Mouse (Mus musculus) spleen, embryonic (tissue): Measurements from ENCODE around the gene Cblb.

ENCODE experiments used
- CTCF ChIA-PET: fragments of 350-600 bp; sonication (Branson Sonifier 250); formaldehyde crosslinking; loops from one replicate; lab custom pipeline; 2022; lab: Charles Lee

Cblb gene

GRCm38 (mm10) chr16:52189103-52189502 is 158.1 kb downstream of the Cblb start:
- CTCF ChIA-PET, result no interaction called here

GRCm38 (mm10) chr16:52190714-52191113 is 159.7 kb downstream of the Cblb start:
- CTCF ChIA-PET, result no interaction called here

DNA sequence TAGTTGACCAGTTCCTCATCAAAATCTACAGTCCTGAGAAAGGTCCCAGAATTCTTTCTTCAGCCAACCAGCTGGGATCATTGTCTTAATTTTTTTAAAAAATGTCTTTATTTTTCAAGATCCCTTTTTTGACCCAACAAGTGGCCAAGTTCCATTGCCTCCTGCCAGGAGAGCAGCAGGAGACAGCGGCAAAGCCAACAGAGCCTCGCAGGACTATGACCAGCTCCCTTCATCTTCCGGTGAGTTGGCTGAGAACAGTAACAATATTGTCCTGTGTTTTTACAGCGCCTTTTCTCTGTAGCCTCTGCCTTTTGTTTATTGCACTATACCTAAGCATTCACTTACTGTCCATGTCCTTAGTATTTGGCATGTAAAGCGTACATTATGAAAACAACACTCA is 163.0 kb downstream of the Cblb start:
- CTCF ChIA-PET, result no interaction called here

DNA sequence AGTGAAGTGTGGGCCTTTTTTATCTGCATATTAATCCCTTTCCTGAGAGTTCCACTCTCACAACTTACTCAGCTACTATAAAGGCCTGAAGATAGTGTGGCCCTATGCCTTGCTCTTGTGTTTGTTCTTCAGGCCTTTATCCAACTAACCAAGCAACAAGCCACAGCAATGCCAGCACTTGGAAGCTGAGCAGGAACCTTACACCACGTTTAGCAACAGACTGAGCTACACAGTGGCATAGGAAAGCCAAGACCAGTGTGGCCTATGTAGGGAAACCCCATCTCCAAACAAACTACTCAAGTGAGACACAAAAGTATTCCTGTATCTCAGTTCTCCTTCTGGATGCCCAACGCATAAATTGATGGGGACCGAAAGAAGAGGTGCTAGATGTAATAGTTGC is 163.8 kb downstream of the Cblb start:
- CTCF ChIA-PET, result no interaction called here

GRCm38 (mm10) chr16:52200107-52200506 is 169.1 kb downstream of the Cblb start:
- CTCF ChIA-PET, result no interaction called here

- CTCF ChIA-PET, result no interaction called here
Measured at GRCm38 (mm10) chr16:52210844-52211606, 180.0 kb downstream of the Cblb start.

GRCm38 (mm10) chr16:52219069-52219468 is 188.0 kb downstream of the Cblb start:
- CTCF ChIA-PET, result no interaction called here

GRCm38 (mm10) chr16:52222896-52223295 is 191.9 kb downstream of the Cblb start:
- CTCF ChIA-PET, result no interaction called here

DNA sequence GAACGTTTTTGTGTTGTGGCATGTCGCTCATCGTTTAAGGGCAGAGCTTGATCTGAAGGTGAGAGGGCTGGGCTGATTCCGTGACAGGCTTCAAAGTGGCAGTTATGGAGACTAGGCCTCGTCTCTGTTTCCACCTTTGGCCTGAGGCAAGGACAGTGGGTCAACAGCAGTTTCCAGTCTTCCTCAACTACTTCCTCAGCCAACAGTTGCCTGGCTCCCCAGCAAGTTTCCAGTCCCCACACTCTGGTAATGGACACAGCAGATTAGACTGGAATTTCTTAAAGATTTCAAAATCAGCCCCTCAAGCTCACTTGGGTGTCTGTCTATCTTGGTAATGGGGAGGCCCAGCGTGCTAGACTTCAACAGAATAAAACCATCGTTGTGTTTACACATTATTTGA is 198.4 kb downstream of the Cblb start:
- CTCF ChIA-PET, result no interaction called here

DNA sequence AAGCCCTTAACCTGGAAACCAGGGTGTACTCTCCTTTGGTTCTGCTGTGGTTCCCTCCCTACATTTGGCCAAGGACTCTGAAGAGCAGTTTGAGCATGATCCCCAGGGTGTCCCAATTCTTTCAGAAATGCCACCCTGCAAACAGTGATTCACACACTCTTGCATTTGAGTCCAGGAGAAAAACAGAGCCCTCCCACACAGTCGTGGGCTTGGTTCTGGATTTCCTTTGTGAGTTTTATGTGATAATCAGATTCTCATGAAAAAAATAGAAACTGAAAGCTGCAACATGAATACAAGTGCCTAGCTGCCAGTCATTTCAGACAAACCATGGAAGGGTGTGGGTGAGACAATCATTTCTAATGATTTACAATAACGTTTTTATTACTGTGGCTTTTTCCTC is 198.9 kb downstream of the Cblb start:
- CTCF ChIA-PET, result no interaction called here

DNA sequence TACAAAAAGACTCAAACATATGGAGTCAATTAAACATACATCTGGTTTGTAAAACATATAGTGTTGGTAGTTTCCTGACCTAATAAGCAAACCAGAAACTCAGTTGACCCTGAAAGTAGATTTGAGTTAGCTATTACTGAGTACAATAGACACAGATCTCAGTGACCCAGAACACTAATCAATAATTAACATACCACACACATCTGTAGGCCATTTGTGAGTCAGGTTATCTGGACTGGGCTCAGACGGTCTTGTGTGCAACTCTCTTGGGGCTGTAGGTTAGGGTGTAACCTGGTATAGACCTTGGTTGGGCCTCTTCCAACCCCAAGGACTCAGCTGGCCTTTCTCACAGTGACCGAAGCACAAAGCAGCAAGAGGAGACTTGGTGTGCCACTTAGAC is 211.1 kb downstream of the Cblb start:
- CTCF ChIA-PET, result no interaction called here

- CTCF ChIA-PET, result no interaction called here
Measured at GRCm38 (mm10) chr16:52243421-52243973, 212.5 kb downstream of the Cblb start.

DNA sequence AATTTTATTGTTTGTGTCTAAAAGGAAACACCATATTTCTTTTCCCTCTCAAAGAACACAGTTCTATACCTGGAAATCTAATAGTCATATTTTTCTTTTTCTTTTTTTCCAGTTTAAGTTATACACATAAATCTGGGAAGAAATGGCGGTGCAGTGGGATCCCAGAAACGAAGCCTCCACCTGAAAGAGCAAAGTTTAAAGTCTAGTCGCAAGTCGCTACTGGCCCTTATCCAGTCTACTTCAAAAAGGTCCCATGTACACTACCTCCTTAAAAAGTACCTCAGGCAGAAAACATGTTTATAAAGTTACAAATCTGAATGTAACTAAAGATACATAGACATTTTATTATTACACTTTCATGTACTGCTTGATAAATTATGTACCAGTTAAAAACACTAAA is 219.2 kb downstream of the Cblb start:
- CTCF ChIA-PET, result no interaction called here

GRCm38 (mm10) chr16:52250935-52251334 is 219.9 kb downstream of the Cblb start:
- CTCF ChIA-PET, result no interaction called here
